Mouse (Mus musculus): Measurements from ENCODE around the gene Kcnt1. TPM values are rescaled to one million over a fixed set of nuclear protein-coding genes. Genes with fewer than 3 reads are reported as not detected.

The Kcnt1 gene
- total RNA-seq, 4 experiments from 2014 or later = 0.44 to 0.90 (median 0.59) TPM

Other genes with a start within 250 kb of the Kcnt1 start
- gene Ccdc183, start 246.1 kb upstream of the Kcnt1 start, total RNA-seq (2022) = not detected
- gene Tmem141, start 241.7 kb upstream of the Kcnt1 start, total RNA-seq (2022) = 10 to 100 TPM; 32.0 to 42.2 (median 38.6) TPM
- gene Fcna, start 235.7 kb upstream of the Kcnt1 start, total RNA-seq (2022) = 1 to 10 TPM; 3.4 to 6.0 (median 4.3) TPM
- 1 to 10 TPM in 2 of 4 experiments, under 1 TPM in 2; 0.50 to 1.3 (median 0.97) TPM for gene Lcn8, start 210.6 kb upstream of the Kcnt1 start, total RNA-seq (2022)
- not detected for gene Lcn5, start 205.8 kb upstream of the Kcnt1 start, total RNA-seq (2022)
- gene Lcn6, start 186.9 kb upstream of the Kcnt1 start, total RNA-seq (2022) = not detected
- gene Lcn10, start 181.0 kb upstream of the Kcnt1 start, total RNA-seq (2022) = not detected
- gene Obp2a, start 163.7 kb upstream of the Kcnt1 start, total RNA-seq (2022) = under 1 TPM in 1 of 4 experiments, not detected in 3; 0.37 TPM
- gene Bmyc, start 157.0 kb upstream of the Kcnt1 start, total RNA-seq (2022) = 10 to 100 TPM; 14.2 to 21.0 (median 15.6) TPM
- not detected for gene Obp2b, start 126.7 kb upstream of the Kcnt1 start, total RNA-seq (2022)
- not detected for gene Lcn3, start 98.2 kb upstream of the Kcnt1 start, total RNA-seq (2022)
- not detected for gene Lcn11, start 86.7 kb upstream of the Kcnt1 start, total RNA-seq (2022)
- gene Gm13539, start 81.5 kb upstream of the Kcnt1 start, total RNA-seq (2022) = not detected
- gene Glt6d1, start 47.9 kb upstream of the Kcnt1 start, total RNA-seq (2022) = not detected
- not detected for gene Lcn9, start 40.6 kb upstream of the Kcnt1 start, total RNA-seq (2022)
- gene Sohlh1, start 16.5 kb upstream of the Kcnt1 start, total RNA-seq (2022) = not detected
- 10 to 100 TPM; 32.6 to 42.3 (median 39.6) TPM for gene Camsap1, start 119.5 kb downstream of the Kcnt1 start, total RNA-seq (2022)
- gene Ubac1, start 158.0 kb downstream of the Kcnt1 start, total RNA-seq (2022) = 10 to 100 TPM; 80.7 to 88.9 (median 87.8) TPM